In the genomic region with DNA sequence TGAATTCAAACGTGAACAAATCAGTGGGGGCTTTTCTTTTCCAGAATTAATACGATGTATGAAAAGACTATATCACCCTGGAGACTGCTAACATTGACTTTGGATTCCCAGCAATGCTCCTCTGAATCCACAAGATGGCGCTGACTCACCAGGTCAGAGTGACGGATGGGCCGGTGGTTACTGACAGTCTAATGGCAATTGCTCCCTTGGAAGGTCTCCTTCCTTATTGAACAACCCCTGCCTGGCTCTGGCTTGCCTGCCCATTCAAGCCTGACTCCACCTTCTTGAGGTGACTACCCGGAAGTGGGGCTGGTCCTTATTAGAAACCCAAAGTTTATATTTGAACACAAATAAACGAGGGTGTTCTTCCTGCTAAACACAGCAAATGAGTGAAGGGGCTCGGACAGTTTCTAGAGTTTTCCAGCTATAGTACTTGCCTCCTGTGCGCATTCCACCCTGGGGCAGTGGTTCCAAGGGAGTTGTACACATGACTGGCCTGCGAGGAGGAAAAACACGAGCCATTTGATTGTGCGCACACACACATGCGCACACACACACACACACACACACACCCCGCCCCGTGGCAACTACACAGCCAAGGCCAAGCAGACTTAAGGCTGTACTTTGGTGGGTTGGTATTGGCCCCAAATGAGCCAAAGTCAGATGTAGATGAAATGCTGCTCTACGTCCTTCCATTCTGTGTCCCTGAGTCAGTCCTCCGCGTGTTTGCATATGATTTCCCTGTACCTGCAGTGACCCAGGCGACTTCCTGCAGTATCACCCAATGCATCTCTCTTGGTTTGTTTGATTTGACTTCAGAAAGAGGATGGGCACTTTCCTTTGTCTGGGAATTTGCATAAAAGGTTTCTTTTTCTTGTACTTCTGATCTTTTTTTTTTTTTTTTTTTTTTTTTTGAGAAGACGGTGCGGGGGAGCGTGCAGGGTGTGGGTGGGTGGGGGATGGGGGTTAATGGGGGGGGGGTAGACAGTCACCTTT, we compare ENCODE assay signal across 8 mouse cellular contexts. TPM values are rescaled to one million over a fixed set of nuclear protein-coding genes. Genes with fewer than 3 reads are reported as not detected.
DNase-seq lines count a peak whose midpoint lies in the region; ATAC-seq and TF ChIP-seq lines count a peak whose summit lies in the region.

No protein-coding gene starts in this region.

- peak; percentile 53 for DNase-seq in adrenal gland, adult 2 months
- no peak for DNase-seq in adrenal gland, postnatal 4 days (ENCODE audit: low spot score in 2 of 2)
- peak; percentile 55 to 58 for DNase-seq in cerebellum, adult 2 months
- peak; percentile 40 to 65 for DNase-seq in heart, postnatal 14 days
- DNase-seq in kidney, postnatal 25 days: peak; percentile 64 to 72
- peak; percentile 69 for DNase-seq in lung, postnatal 25 days (ENCODE audit: low spot score)
- peak; percentile 33 for DNase-seq in right cerebral cortex, postnatal 14 days

- no peak overlapping the region for H3K4me3 ChIP-seq in cerebellum, adult 2 months (replicated peaks; ENCODE audit: insufficient read depth, low read depth, low read length)

- ATAC-seq in CD4-positive, CD25-positive, alpha-beta regulatory T cell, adult 4 months: peak; percentile 90

- H3K27ac ChIP-seq in cerebellum, adult 2 months (ENCODE audit: insufficient read depth, low read length): no peak overlapping the region

- no peak for TF ChIP-seq POLR2A in cerebellum, adult 2 months (IDR thresholded peaks at IDR 0.05; ENCODE audit: borderline replicate concordance, insufficient read depth, low read length)

- no peaks in the 10 kb centered on the region for H3K27me3 ChIP-seq in cerebellum, adult 2 months (ENCODE audit: control insufficient read depth, insufficient read depth, low read length)

- WGBS in cerebellum, adult 2 months: 62% methylated on average over 22 of the region's 22 CpGs

- intact Hi-C loops in heart, postnatal 14 days (cut with DNase I): no loop called here

- H3K4me1 ChIP-seq in cerebellum, adult 2 months (ENCODE audit: control insufficient read depth, insufficient read depth, low read length): no peaks in the 10 kb centered on the region

- peak; percentile 92 for TF ChIP-seq CTCF in cerebellum, adult 2 months (IDR thresholded peaks at IDR 0.05; ENCODE audit: borderline replicate concordance, insufficient read depth, low read depth, low read length)

RNA-seq across cellular contexts. Expression of a gene that starts 15.4 kb away (rescaled TPM):
- total RNA-seq in adrenal gland, adult 2 months (2021): 10 to 100 TPM; 89.6 to 90.2 TPM
- 34.1 and 40.4 TPM in 2 replicates for polyA plus RNA-seq in adrenal gland, adult 2 months (2012; rRNA removed)
- 10 to 100 TPM; 71.6 to 75.0 TPM for total RNA-seq in adrenal gland, postnatal 4 days (2021)
- polyA plus RNA-seq in CD4-positive, CD25-positive, alpha-beta regulatory T cell, adult 4 months (2017; shearing (Covaris generic)): 10 to 100 TPM; 20.6 to 21.8 TPM
- polyA plus RNA-seq in cerebellum, adult 2 months (2012; rRNA removed): 31.7 and 32.1 TPM in 2 replicates
- 10 to 100 TPM; 32.2 to 34.6 TPM for total RNA-seq in heart, postnatal 14 days (2021)

RNA-seq across cellular contexts. Expression of a gene that starts 17.7 kb away (rescaled TPM):
- 10 to 100 TPM; 10.3 to 22.6 TPM for total RNA-seq in adrenal gland, adult 2 months (2021)
- polyA plus RNA-seq in adrenal gland, adult 2 months (2012; rRNA removed): 16.9 and 22.5 TPM in 2 replicates
- total RNA-seq in adrenal gland, postnatal 4 days (2021): 10 to 100 TPM; 22.2 to 32.7 TPM
- polyA plus RNA-seq in CD4-positive, CD25-positive, alpha-beta regulatory T cell, adult 4 months (2017; shearing (Covaris generic)): not detected
- polyA plus RNA-seq in cerebellum, adult 2 months (2012; rRNA removed): 73.7 and 77.2 TPM in 2 replicates
- total RNA-seq in heart, postnatal 14 days (2021): 10 to 100 TPM; 69.0 to 81.8 TPM

Comparison
In these comparisons a context has a peak if more than half of its experiments do, and no peak if none do; other contexts are left out.
1. DNase-seq: peak in adrenal gland, adult 2 months (single experiment), cerebellum, adult 2 months (2 of 2), heart, postnatal 14 days (2 of 2), kidney, postnatal 25 days (2 of 2), lung, postnatal 25 days (single experiment) and right cerebral cortex, postnatal 14 days (single experiment); none in adrenal gland, postnatal 4 days (0 of 2).